Mouse (Mus musculus) kidney, adult 2 months (tissue): ENCODE measurements at regions not wholly inside any gene's neighbourhood (a gene's known extent, or its start where the extent isn't known, plus 50 kb on each side); places are given as distances from the start of the nearest gene placed in this dataset.

Experiments
- DNase-seq: peaks from one replicate; pipeline ENCODE4 v3.0.0; 2021
- H3K27ac ChIP-seq: fragments of 200-500 bp; 2 replicates; pipeline ENCODE4 v1.5.1; 2012; ENCODE audit warnings: low read depth, low read length, control low read depth, inconsistent platforms; ENCODE audit not compliant: insufficient read depth
- H3K27me3 ChIP-seq: fragments of 200-500 bp; replicated peaks from 2 replicates; pipeline ENCODE4 v1.6.1; 2012; ENCODE audit warnings: mild to moderate bottlenecking, moderate library complexity, low read length, inconsistent platforms; ENCODE audit not compliant: control insufficient read depth, insufficient read depth
- H3K36me3 ChIP-seq: fragments of 200-500 bp; 2 replicates; pipeline ENCODE4 v1.6.1; 2012; ENCODE audit warnings: mild to moderate bottlenecking, moderate library complexity, low read length, inconsistent platforms; ENCODE audit not compliant: control insufficient read depth, insufficient read depth
- H3K4me1 ChIP-seq: fragments of 200-500 bp; 2 replicates; pipeline ENCODE4 v1.6.1; 2011; ENCODE audit warnings: low read length; ENCODE audit not compliant: control insufficient read depth, insufficient read depth
- H3K4me3 ChIP-seq: fragments of 200-500 bp; 2 replicates; pipeline ENCODE4 v1.5.1; 2011; ENCODE audit warnings: mild to moderate bottlenecking, low read depth, low read length, control low read depth; ENCODE audit not compliant: insufficient read depth
- CTCF ChIP-seq: fragments of 200-500 bp; conservative IDR thresholded peaks from 2 replicates; pipeline ENCODE4 v1.5.1; 2011; ENCODE audit warnings: low read depth, mild to moderate bottlenecking, control low read depth, low read length, moderate library complexity, mixed read lengths; ENCODE audit not compliant: insufficient read depth, insufficient read length
- POLR2A ChIP-seq: fragments of 200-500 bp; IDR thresholded peaks from one replicate; pipeline ENCODE4 v1.6.1; 2011; ENCODE audit warnings: low read depth, low read length, control low read depth
- WGBS: fragments of 180-500 bp; shearing (Covaris S2); methylation state at CpG from one replicate; pipeline ENCODE4 v1.1.7; 2018; 5-methylcytosine and 5-hydroxymethylcytosine counted together

GRCm38 (mm10) chr8:103570864-103571425 is 530.5 kb upstream of the Cdh5 start:
- 88% methylated on average over 11 of the region's 11 CpGs for WGBS

GRCm38 (mm10) chr8:103577147-103577546 is 524.3 kb upstream of the Cdh5 start:
- Histone ChIP-seq H3K36me3 (no peaks in the 10 kb centered on the region), H3K4me1 (no peaks in the 10 kb centered on the region), H3K4me3 (no peak overlapping the region), H3K27ac (no peak overlapping the region), H3K27me3 (no peaks in the 10 kb centered on the region)
- TF ChIP-seq CTCF, result no peak
- TF ChIP-seq POLR2A, result no peak
- no peak for DNase-seq
- WGBS, result 66% methylated on average over 3 of the region's 3 CpGs

More at GRCm38 (mm10) chr8:103570864-103571425, 530.5 kb upstream of the Cdh5 start:
- no peaks in the 10 kb centered on the region for H3K27me3 ChIP-seq
- H3K36me3 ChIP-seq, result no peaks in the 10 kb centered on the region
- no peak overlapping the region for H3K4me3 ChIP-seq
- DNase-seq, result no peak
- no peak overlapping the region for H3K27ac ChIP-seq
- H3K4me1 ChIP-seq, result no peaks in the 10 kb centered on the region
- TF ChIP-seq CTCF (no peak), POLR2A (no peak)

- Histone ChIP-seq H3K4me1 (no peaks in the 10 kb centered on the region), H3K36me3 (no peaks in the 10 kb centered on the region), H3K4me3 (no peak overlapping the region), H3K27ac (no peak overlapping the region), H3K27me3 (no peaks in the 10 kb centered on the region)
- no peak for TF ChIP-seq POLR2A
- TF ChIP-seq CTCF, result no peak
- no peak for DNase-seq
- 85% methylated on average over 6 of the region's 6 CpGs for WGBS
Measured at GRCm38 (mm10) chr8:103578006-103578405, 523.4 kb upstream of the Cdh5 start.

- DNase-seq, result no peak
Measured at GRCm38 (mm10) chr8:103608291-103608690, 493.1 kb upstream of the Cdh5 start.

GRCm38 (mm10) chr8:103623781-103624434 is 477.5 kb upstream of the Cdh5 start:
- H3K27ac ChIP-seq, result no peak overlapping the region

More at GRCm38 (mm10) chr8:103608291-103608690, 493.1 kb upstream of the Cdh5 start:
- Histone ChIP-seq H3K27ac (no peak overlapping the region), H3K4me1 (no peaks in the 10 kb centered on the region), H3K27me3 (no peaks in the 10 kb centered on the region), H3K4me3 (no peak overlapping the region), H3K36me3 (no peaks in the 10 kb centered on the region)
- TF ChIP-seq POLR2A, result no peak
- TF ChIP-seq CTCF, result no peak
- 93% methylated on average over 6 of the region's 6 CpGs for WGBS

GRCm38 (mm10) chr8:103625166-103625890 is 476.1 kb upstream of the Cdh5 start:
- TF ChIP-seq CTCF (no peak), POLR2A (no peak)
- no peak overlapping the region for H3K27ac ChIP-seq
- H3K36me3 ChIP-seq, result no peaks in the 10 kb centered on the region
- H3K4me1 ChIP-seq, result no peaks in the 10 kb centered on the region
- no peak overlapping the region for H3K4me3 ChIP-seq
- 77% methylated on average over 7 of the region's 7 CpGs for WGBS
- H3K27me3 ChIP-seq, result no peaks in the 10 kb centered on the region
- DNase-seq, result no peak

More at GRCm38 (mm10) chr8:103623781-103624434, 477.5 kb upstream of the Cdh5 start:
- WGBS, result 65% methylated on average over 3 of the region's 3 CpGs
- Histone ChIP-seq H3K36me3 (no peaks in the 10 kb centered on the region), H3K27me3 (no peaks in the 10 kb centered on the region), H3K4me3 (no peak overlapping the region), H3K4me1 (no peaks in the 10 kb centered on the region)
- DNase-seq, result peak; percentile 2
- no peak for TF ChIP-seq CTCF

GRCm38 (mm10) chr8:103626446-103626845 is 475.0 kb upstream of the Cdh5 start:
- H3K27me3 ChIP-seq, result no peaks in the 10 kb centered on the region
- WGBS, result 64% methylated on average over 4 of the region's 4 CpGs
- no peaks in the 10 kb centered on the region for H3K4me1 ChIP-seq
- TF ChIP-seq POLR2A (no peak), CTCF (no peak)
- no peak for DNase-seq
- H3K4me3 ChIP-seq, result no peak overlapping the region
- H3K36me3 ChIP-seq, result no peaks in the 10 kb centered on the region
- H3K27ac ChIP-seq, result no peak overlapping the region
